9 mouse cellular contexts compared by ENCODE assay signal in genomic region chr11:19017262-19017661, GRCm38 (mm10). TPM values are rescaled to one million over a fixed set of nuclear protein-coding genes. Genes with fewer than 3 reads are reported as not detected.
A peak's percentile ranks its signal among the peaks of the same experiment; 100 is the strongest.
DNase-seq lines count a peak whose midpoint lies in the region; ATAC-seq and TF ChIP-seq lines count a peak whose summit lies in the region.
"Had no signal": no experiment of that assay in that cellular context is flagged by ENCODE, and none has a peak within 500 bp of the region (broad histone marks: within the 10 kb centered on the region; RNA-seq: fewer than 3 reads in every experiment).

No protein-coding gene starts in this region.

- H3K36me3 ChIP-seq in forebrain, embryonic 16.5 days (ENCODE audit: control insufficient read depth, insufficient read depth), result no peaks in the 10 kb centered on the region
- no peaks in the 10 kb centered on the region for H3K36me3 ChIP-seq in liver, embryonic 14.5 days (replicated peaks; ENCODE audit: control insufficient read depth, insufficient read depth, low read depth)

- WGBS in forebrain, embryonic 16.5 days, result 0% methylated on average over 1 of the region's 1 CpGs
- 0% methylated on average over 1 of the region's 1 CpGs for WGBS in liver, embryonic 14.5 days (ENCODE audit: insufficient replicate concordance)

- TF ChIP-seq EP300 in liver, embryonic 14.5 days (IDR thresholded peaks at IDR 0.05; ENCODE audit: low read depth), result no peak

- H3K27ac ChIP-seq in forebrain, embryonic 16.5 days (ENCODE audit: low read length), result no peak overlapping the region
- H3K27ac ChIP-seq in liver, embryonic 14.5 days, result no peak overlapping the region

- H3K9ac ChIP-seq in forebrain, embryonic 16.5 days (replicated peaks; ENCODE audit: low read depth, low read length), result no peak overlapping the region
- no peak overlapping the region for H3K9ac ChIP-seq in liver, embryonic 14.5 days (replicated peaks)

- H3K27me3 ChIP-seq in forebrain, embryonic 16.5 days (replicated peaks; ENCODE audit: control insufficient read depth, insufficient read depth, low read length), result peaks cover 18% of the 10 kb centered on the region
- peaks cover 65% of the 10 kb centered on the region for H3K27me3 ChIP-seq in liver, embryonic 14.5 days (ENCODE audit: control insufficient read depth, insufficient read depth, low read length)

- peak; percentile 49 for DNase-seq in embryo, embryonic 10.5 days (ENCODE audit: low spot score)
- DNase-seq in embryo, embryonic 10 days (ENCODE audit: low spot score), result no peak
- DNase-seq in 416B (ENCODE audit: low read depth), result peak; percentile 6
- DNase-seq in liver, embryonic 14.5 days (ENCODE audit: low read depth in 3 of 3, low spot score in 3 of 3), result no peak
- DNase-seq in right cerebral cortex, postnatal 14 days, result no peak
- no peak for DNase-seq in gastrocnemius, postnatal 36 days
- DNase-seq in thymus, postnatal 25 days, result no peak

- intact Hi-C loops in gastrocnemius, postnatal 36 days (cut with DNase I), result loop anchor here (5.0 kb wide), 1 partner anchor 120 kb away; no protein-coding TSS in a partner anchor

- no peak for ATAC-seq in forebrain, embryonic 16.5 days
- ATAC-seq in liver, embryonic 14.5 days (ENCODE audit: insufficient read depth), result no peak
- ATAC-seq: CD4-positive, CD25-positive, alpha-beta regulatory T cell, adult 4 months had no signal

- H3K4me3 ChIP-seq in forebrain, embryonic 16.5 days (replicated peaks; ENCODE audit: low read length), result peak overlapping the region; percentile 47
- H3K4me3 ChIP-seq in liver, embryonic 14.5 days (ENCODE audit: insufficient read depth in 1 of 2, low read depth in 2 of 2, low read length in 2 of 2), result peak overlapping the region; percentile 8 to 52; a peak in 3 of 4 replicates

- peaks cover 27% of the 10 kb centered on the region for H3K4me1 ChIP-seq in forebrain, embryonic 16.5 days (replicated peaks; ENCODE audit: control insufficient read depth, insufficient read depth, low read length)
- H3K4me1 ChIP-seq in liver, embryonic 14.5 days (replicated peaks; ENCODE audit: control insufficient read depth in 2 of 2, insufficient read depth in 2 of 2, low read length in 1 of 2), result peaks cover 0 to 11% of the 10 kb centered on the region in 2 experiments; a peak in 2 of 4 replicates

- no peaks in the 10 kb centered on the region for H3K9me3 ChIP-seq in forebrain, embryonic 16.5 days (ENCODE audit: control insufficient read depth, low read length)
- no peaks in the 10 kb centered on the region for H3K9me3 ChIP-seq in liver, embryonic 14.5 days (ENCODE audit: control insufficient read depth, low read length)

- TF ChIP-seq CTCF in liver, embryonic 14.5 days (IDR thresholded peaks at IDR 0.05; ENCODE audit: low read depth), result no peak

- H3K4me2 ChIP-seq in forebrain, embryonic 16.5 days (ENCODE audit: low read length), result peak overlapping the region; percentile 57
- H3K4me2 ChIP-seq in liver, embryonic 14.5 days (ENCODE audit: low read depth), result peak overlapping the region; percentile 77

RNA-seq across cellular contexts. Expression of gene Meis1, which starts 1.5 kb away (rescaled TPM):
- 28.5 and 41.4 TPM in 2 replicates for polyA plus RNA-seq in forebrain, embryonic 16.5 days (2015; fragmentation: Nextera tagmentation; extraction: Ambion mirVana)
- polyA plus RNA-seq in liver, embryonic 14.5 days (2012; rRNA removed), result 4.8 and 6.2 TPM in 2 replicates
- polyA plus RNA-seq in liver, embryonic 14.5 days (2014; fragmentation: Nextera tagmentation; extraction: Ambion mirVana), result 5.6 and 5.8 TPM in 2 replicates
- total RNA-seq in gastrocnemius, postnatal 36 days (2021), result 1 to 10 TPM; 2.8 to 4.0 TPM

Comparison
In these comparisons a context has a peak if more than half of its experiments do, and no peak if none do; other contexts are left out.
1. DNase-seq: peak in embryo, embryonic 10.5 days (single experiment) and 416B (single experiment); none in embryo, embryonic 10 days (single experiment), liver, embryonic 14.5 days (0 of 3), right cerebral cortex, postnatal 14 days (single experiment), gastrocnemius, postnatal 36 days (0 of 2) and thymus, postnatal 25 days (single experiment).